Mouse (Mus musculus) ovary, postnatal 36 days (tissue): ENCODE results near the gene Cebpg.

Experiments
- DNase-seq: peaks from one replicate; pipeline ENCODE4 v3.0.0; 2022; ENCODE audit warnings: low spot score, mixed read lengths

Cebpg gene

GRCm38 (mm10) chr7:35054286-35054685 lies 2.1 kb downstream of the Cebpg start:
- no peak for DNase-seq

GRCm38 (mm10) chr7:35053161-35053560 lies 3.2 kb downstream of the Cebpg start:
- DNase-seq, result no peak

GRCm38 (mm10) chr7:35050540-35050939 lies 5.8 kb downstream of the Cebpg start:
- DNase-seq, result no peak

- no peak for DNase-seq
Observed at GRCm38 (mm10) chr7:35046091-35046490, 10.3 kb downstream of the Cebpg start.

GRCm38 (mm10) chr7:35044719-35045118 lies 11.7 kb downstream of the Cebpg start:
- no peak for DNase-seq

GRCm38 (mm10) chr7:35043266-35043817 lies 13.0 kb downstream of the Cebpg start:
- no peak for DNase-seq

- peak; percentile 65 for DNase-seq
Observed at GRCm38 (mm10) chr7:35042759-35043217, 13.6 kb downstream of the Cebpg start.

- peak; percentile 1 for DNase-seq
Observed at GRCm38 (mm10) chr7:35042209-35042554, 14.2 kb downstream of the Cebpg start.

- peak; percentile 51 for DNase-seq
Observed at GRCm38 (mm10) chr7:35041286-35042208, 14.8 kb downstream of the Cebpg start.

GRCm38 (mm10) chr7:35040176-35040972 lies 16.0 kb downstream of the Cebpg start:
- no peak for DNase-seq

GRCm38 (mm10) chr7:35037408-35037807 lies 19.0 kb downstream of the Cebpg start:
- no peak for DNase-seq

- DNase-seq, result peak; percentile 67
Observed at GRCm38 (mm10) chr7:35036266-35036731, 20.1 kb downstream of the Cebpg start.

- no peak for DNase-seq
Observed at GRCm38 (mm10) chr7:35035565-35035964, 20.8 kb downstream of the Cebpg start.

GRCm38 (mm10) chr7:35035141-35035553 lies 21.2 kb downstream of the Cebpg start:
- no peak for DNase-seq

- no peak for DNase-seq
Observed at GRCm38 (mm10) chr7:35030567-35030966, 25.8 kb downstream of the Cebpg start.

- no peak for DNase-seq
Observed at GRCm38 (mm10) chr7:35029648-35030047, 26.7 kb downstream of the Cebpg start.

GRCm38 (mm10) chr7:35029228-35029627 lies 27.1 kb downstream of the Cebpg start:
- DNase-seq, result no peak

GRCm38 (mm10) chr7:35028559-35028958 lies 27.8 kb downstream of the Cebpg start:
- DNase-seq, result no peak

GRCm38 (mm10) chr7:35027801-35028420 lies 28.5 kb downstream of the Cebpg start:
- DNase-seq, result no peak

- DNase-seq, result peak; percentile 52
Observed at GRCm38 (mm10) chr7:35026838-35027291, 29.5 kb downstream of the Cebpg start.

GRCm38 (mm10) chr7:35026276-35026630 lies 30.1 kb downstream of the Cebpg start:
- no peak for DNase-seq
